Mouse (Mus musculus): ENCODE measurements around the gene Fyn. TPM values are rescaled to one million over a fixed set of nuclear protein-coding genes. Genes with fewer than 3 reads are reported as not detected.

The Fyn gene
- total RNA-seq (2021): 1 to 10 TPM; 6.0 to 9.2 TPM
- long read RNA-seq, experiment 1, transcript Fyn-202 (14 exons, 3,528 nt): major isoform, 9 of 16 reads
- long read RNA-seq, experiment 1, partial matches to known transcripts: 1 of 16 reads
- long read RNA-seq, experiment 1, other reads (novel, unspliced or antisense): 4 of 16 reads
- long read RNA-seq, experiment 2, partial matches to known transcripts: 1 of 8 reads
- long read RNA-seq, experiment 2, other reads (novel, unspliced or antisense): 1 of 8 reads

GRCm38 (mm10) chr10:39368572-39369135, at the start of gene Fyn:
Gene Fyn (plus strand): TSS chr10:39368855.
- DNase-seq (ENCODE audit: low spot score): no peak

GRCm38 (mm10) chr10:39320798-39321622, 47.6 kb upstream of the Fyn start:
- DNase-seq (ENCODE audit: low spot score): no peak

- no peak for DNase-seq (ENCODE audit: low spot score)
These were observed 47.1 kb upstream of the Fyn start for GRCm38 (mm10) chr10:39321623-39321985.

- DNase-seq (ENCODE audit: low spot score): peak; percentile 7
These were observed 46.5 kb upstream of the Fyn start for GRCm38 (mm10) chr10:39322143-39322542.

GRCm38 (mm10) chr10:39324291-39324690, 44.4 kb upstream of the Fyn start:
- DNase-seq (ENCODE audit: low spot score): no peak

- DNase-seq (ENCODE audit: low spot score): no peak
These were observed 40.0 kb upstream of the Fyn start for GRCm38 (mm10) chr10:39328661-39329060.

- no peak for DNase-seq (ENCODE audit: low spot score)
These were observed 34.3 kb upstream of the Fyn start for GRCm38 (mm10) chr10:39334320-39334719.

GRCm38 (mm10) chr10:39335880-39336279, 32.8 kb upstream of the Fyn start:
- DNase-seq (ENCODE audit: low spot score): no peak

GRCm38 (mm10) chr10:39339189-39339968, 29.3 kb upstream of the Fyn start:
- DNase-seq (ENCODE audit: low spot score): no peak

- DNase-seq (ENCODE audit: low spot score): no peak
These were observed 28.8 kb upstream of the Fyn start for GRCm38 (mm10) chr10:39339969-39340236.

- DNase-seq (ENCODE audit: low spot score): peak; percentile 11
These were observed 25.1 kb upstream of the Fyn start for GRCm38 (mm10) chr10:39343551-39343950.

- DNase-seq (ENCODE audit: low spot score): no peak
These were observed 22.7 kb upstream of the Fyn start for GRCm38 (mm10) chr10:39345921-39346320.

- no peak for DNase-seq (ENCODE audit: low spot score)
These were observed 18.8 kb upstream of the Fyn start for GRCm38 (mm10) chr10:39349781-39350364.

GRCm38 (mm10) chr10:39364196-39364595, 4.5 kb upstream of the Fyn start:
- no peak for DNase-seq (ENCODE audit: low spot score)

- DNase-seq (ENCODE audit: low spot score): peak; percentile 93
These were observed 862 bp downstream of the Fyn start for GRCm38 (mm10) chr10:39369502-39369931.

GRCm38 (mm10) chr10:39369977-39370785, 1.5 kb downstream of the Fyn start:
- peak; percentile 29 for DNase-seq (ENCODE audit: low spot score)

GRCm38 (mm10) chr10:39370786-39371221, 2.1 kb downstream of the Fyn start:
- DNase-seq (ENCODE audit: low spot score): no peak

- no peak for DNase-seq (ENCODE audit: low spot score)
These were observed 2.8 kb downstream of the Fyn start for GRCm38 (mm10) chr10:39371467-39371866.

GRCm38 (mm10) chr10:39371991-39372390, 3.3 kb downstream of the Fyn start:
- no peak for DNase-seq (ENCODE audit: low spot score)

GRCm38 (mm10) chr10:39376676-39377075, 8.0 kb downstream of the Fyn start:
- no peak for DNase-seq (ENCODE audit: low spot score)

GRCm38 (mm10) chr10:39377219-39377618, 8.6 kb downstream of the Fyn start:
- no peak for DNase-seq (ENCODE audit: low spot score)
